Mouse (Mus musculus) 3134 (cell line): ENCODE measurements around the gene 4930451I11Rik.

Source experiments
- DNase-seq: peaks from one replicate; pipeline ENCODE4 v3.0.0-alpha.2; 2011; ENCODE audit warnings: low spot score; ENCODE audit not compliant: insufficient read length; ENCODE audit errors: extremely low read depth

The 4930451I11Rik gene

GRCm38 (mm10) chr7:126843276-126843675 is 11.8 kb upstream of the 4930451I11Rik start:
- no peak for DNase-seq

- DNase-seq, result no peak
These were observed 1.9 kb upstream of the 4930451I11Rik start for GRCm38 (mm10) chr7:126833294-126833693.

- DNase-seq, result peak; percentile 63
These were observed 678 bp upstream of the 4930451I11Rik start for GRCm38 (mm10) chr7:126832036-126832598.

GRCm38 (mm10) chr7:126825952-126826351 is 5.5 kb downstream of the 4930451I11Rik start:
- DNase-seq, result no peak

- no peak for DNase-seq
These were observed 6.0 kb downstream of the 4930451I11Rik start for GRCm38 (mm10) chr7:126825403-126825802.

- DNase-seq, result no peak
These were observed 7.5 kb downstream of the 4930451I11Rik start for GRCm38 (mm10) chr7:126823940-126824339.

- DNase-seq, result no peak
These were observed 8.2 kb downstream of the 4930451I11Rik start for GRCm38 (mm10) chr7:126823202-126823711.

- no peak for DNase-seq
These were observed 8.7 kb downstream of the 4930451I11Rik start for GRCm38 (mm10) chr7:126822741-126823140.

- DNase-seq, result peak; percentile 51
These were observed 9.5 kb downstream of the 4930451I11Rik start for GRCm38 (mm10) chr7:126821835-126822511.

- DNase-seq, result no peak
These were observed 12.6 kb downstream of the 4930451I11Rik start for GRCm38 (mm10) chr7:126818818-126819217.

GRCm38 (mm10) chr7:126817595-126817994 is 13.8 kb downstream of the 4930451I11Rik start:
- no peak for DNase-seq

GRCm38 (mm10) chr7:126816494-126816893 is 14.9 kb downstream of the 4930451I11Rik start:
- DNase-seq, result no peak

- no peak for DNase-seq
These were observed 15.7 kb downstream of the 4930451I11Rik start for GRCm38 (mm10) chr7:126815726-126816222.

GRCm38 (mm10) chr7:126809723-126810369 is 21.6 kb downstream of the 4930451I11Rik start:
- DNase-seq, result no peak

- DNase-seq, result peak; percentile 92
These were observed 22.6 kb downstream of the 4930451I11Rik start for GRCm38 (mm10) chr7:126808703-126809455.

- peak; percentile 61 for DNase-seq
These were observed 24.0 kb downstream of the 4930451I11Rik start for GRCm38 (mm10) chr7:126807405-126807804.

- DNase-seq, result peak; percentile 65
These were observed 24.5 kb downstream of the 4930451I11Rik start for GRCm38 (mm10) chr7:126806956-126807355.

GRCm38 (mm10) chr7:126803751-126804150 is 27.7 kb downstream of the 4930451I11Rik start:
- no peak for DNase-seq

- no peak for DNase-seq
These were observed 28.3 kb downstream of the 4930451I11Rik start for GRCm38 (mm10) chr7:126803181-126803580.

- no peak for DNase-seq
These were observed 29.1 kb downstream of the 4930451I11Rik start for GRCm38 (mm10) chr7:126802134-126802889.
